Mouse (Mus musculus): Measurements from ENCODE around the gene Ctdspl.

- TF ChIP-seq CTCF (IDR thresholded peaks at IDR 0.05; ENCODE audit: control insufficient read depth, insufficient read depth, insufficient replicate concordance, low read depth, low read length): peak; percentile 61; the same call in 1 of the 2 replicates
- no peak for TF ChIP-seq POLR2A (IDR thresholded peaks at IDR 0.05; ENCODE audit: control insufficient read depth, low read depth, low read length)
These were observed 11.0 kb upstream of the Ctdspl start for GRCm38 (mm10) chr9:118915290-118915689.

Measured in testis, adult 2 months (tissue).